Mouse (Mus musculus): ENCODE data around the gene Cel. TPM values are rescaled to one million over a fixed set of nuclear protein-coding genes. Genes with fewer than 3 reads are reported as not detected.

Cel gene
- 0.05 and 0.34 TPM in 2 replicates for polyA plus RNA-seq (2015; fragmentation: Nextera tagmentation; extraction: Ambion mirVana)

- DNase-seq: no peak
- Histone ChIP-seq H3K27me3 (no peaks in the 10 kb centered on the region), H3K9ac (no peak within 1 kb of the TSS), H3K4me2 (no peak within 1 kb of the TSS), H3K27ac (no peak within 1 kb of the TSS), H3K4me1 (replicated peaks) (no peaks in the 10 kb centered on the region), H3K4me3 (replicated peaks) (no peak within 1 kb of the TSS), H3K9me3 (replicated peaks) (no peaks in the 10 kb centered on the region), H3K36me3 (peaks cover 28% of the 10 kb centered on the region)
- WGBS (ENCODE audit: insufficient replicate concordance): 60% methylated on average over 6 of the region's 6 CpGs
- ATAC-seq (ENCODE audit: low read depth): no peak
Observed at GRCm38 (mm10) chr2:28563303-28563702, at the start of gene Cel. Cel (minus strand) TSS chr2:28563403.

- peaks cover 99% of the 10 kb centered on the region for H3K4me1 ChIP-seq (replicated peaks)
Observed at GRCm38 (mm10) chr2:28612436-28613063, 49.3 kb upstream of the Cel start.

GRCm38 (mm10) chr2:28611407-28611787, 48.2 kb upstream of the Cel start:
- DNase-seq: no peak
- Histone ChIP-seq H3K36me3 (peaks cover 88% of the 10 kb centered on the region), H3K9ac (peak overlapping the region; percentile 26; the same call in 1 of the 2 replicates), H3K9me3 (replicated peaks) (no peaks in the 10 kb centered on the region), H3K27ac (peak overlapping the region; percentile 89), H3K4me2 (no peak overlapping the region), H3K4me3 (replicated peaks) (no peak overlapping the region), H3K27me3 (no peaks in the 10 kb centered on the region), H3K4me1 (replicated peaks) (peaks cover 99% of the 10 kb centered on the region)
- WGBS (ENCODE audit: insufficient replicate concordance): 86% methylated on average over 17 of the region's 17 CpGs
- ATAC-seq (ENCODE audit: low read depth): no peak

More at GRCm38 (mm10) chr2:28612436-28613063, 49.3 kb upstream of the Cel start:
- 88% methylated on average over 10 of the region's 10 CpGs for WGBS (ENCODE audit: insufficient replicate concordance)
- no peaks in the 10 kb centered on the region for H3K9me3 ChIP-seq (replicated peaks)
- peak overlapping the region; percentile 99 for H3K27ac ChIP-seq
- no peak overlapping the region for H3K4me2 ChIP-seq
- no peak for ATAC-seq (ENCODE audit: low read depth)
- H3K27me3 ChIP-seq: no peaks in the 10 kb centered on the region
- no peak for DNase-seq
- H3K4me3 ChIP-seq (replicated peaks): no peak overlapping the region
- H3K9ac ChIP-seq: no peak overlapping the region
- H3K36me3 ChIP-seq: peaks cover 91% of the 10 kb centered on the region

GRCm38 (mm10) chr2:28610716-28611406, 47.7 kb upstream of the Cel start:
- Histone ChIP-seq H3K36me3 (peaks cover 83% of the 10 kb centered on the region), H3K27ac (peak overlapping the region; percentile 89), H3K9me3 (replicated peaks) (no peaks in the 10 kb centered on the region), H3K4me3 (replicated peaks) (no peak overlapping the region), H3K4me1 (replicated peaks) (peaks cover 99% of the 10 kb centered on the region), H3K9ac (0 out of 2 replicates have a peak overlapping the region, but pooled peaks have one; percentile 18), H3K4me2 (no peak overlapping the region), H3K27me3 (no peaks in the 10 kb centered on the region)
- ATAC-seq (ENCODE audit: low read depth): no peak
- DNase-seq: no peak
- WGBS (ENCODE audit: insufficient replicate concordance): 89% methylated on average over 12 of the region's 12 CpGs

GRCm38 (mm10) chr2:28609851-28610250, 46.6 kb upstream of the Cel start:
- DNase-seq (no peak), ATAC-seq (ENCODE audit: low read depth) (no peak)
- Histone ChIP-seq H3K4me3 (replicated peaks) (no peak overlapping the region), H3K27ac (peak overlapping the region; percentile 89), H3K9ac (peak overlapping the region; percentile 31), H3K27me3 (no peaks in the 10 kb centered on the region), H3K36me3 (peaks cover 73% of the 10 kb centered on the region), H3K4me2 (no peak overlapping the region), H3K4me1 (replicated peaks) (peaks cover 93% of the 10 kb centered on the region), H3K9me3 (replicated peaks) (no peaks in the 10 kb centered on the region)
- WGBS (ENCODE audit: insufficient replicate concordance): 85% methylated on average over 10 of the region's 10 CpGs

GRCm38 (mm10) chr2:28607341-28608165, 44.4 kb upstream of the Cel start:
- H3K27me3 ChIP-seq: no peaks in the 10 kb centered on the region
- ATAC-seq (ENCODE audit: low read depth): peak; percentile 63
- 31% methylated on average over 10 of the region's 10 CpGs for WGBS (ENCODE audit: insufficient replicate concordance)
- peaks cover 93% of the 10 kb centered on the region for H3K4me1 ChIP-seq (replicated peaks)
- H3K4me2 ChIP-seq: peak overlapping the region; percentile 41
- no peaks in the 10 kb centered on the region for H3K9me3 ChIP-seq (replicated peaks)
- H3K4me3 ChIP-seq (replicated peaks): no peak overlapping the region; the same call in 1 of the 2 replicates
- peaks cover 53% of the 10 kb centered on the region for H3K36me3 ChIP-seq
- peak overlapping the region; percentile 89 for H3K27ac ChIP-seq
- H3K9ac ChIP-seq: peak overlapping the region; percentile 64
- DNase-seq: peak; percentile 46

GRCm38 (mm10) chr2:28606601-28607340, 43.6 kb upstream of the Cel start:
- H3K9ac ChIP-seq: peak overlapping the region; percentile 64; the same call in 1 of the 2 replicates
- WGBS (ENCODE audit: insufficient replicate concordance): 53% methylated on average over 8 of the region's 8 CpGs
- no peaks in the 10 kb centered on the region for H3K27me3 ChIP-seq
- H3K4me3 ChIP-seq (replicated peaks): no peak overlapping the region
- ATAC-seq (ENCODE audit: low read depth): no peak
- H3K9me3 ChIP-seq (replicated peaks): no peaks in the 10 kb centered on the region
- peak overlapping the region; percentile 89 for H3K27ac ChIP-seq
- DNase-seq: no peak
- H3K4me1 ChIP-seq (replicated peaks): peaks cover 93% of the 10 kb centered on the region
- H3K36me3 ChIP-seq: peaks cover 45% of the 10 kb centered on the region
- H3K4me2 ChIP-seq: no peak overlapping the region

- WGBS (ENCODE audit: insufficient replicate concordance): 49% methylated on average over 14 of the region's 14 CpGs
Observed at GRCm38 (mm10) chr2:28605789-28606541, 42.8 kb upstream of the Cel start.

GRCm38 (mm10) chr2:28603542-28603941, 40.3 kb upstream of the Cel start:
- no peaks in the 10 kb centered on the region for H3K9me3 ChIP-seq (replicated peaks)
- peak overlapping the region; percentile 76 for H3K9ac ChIP-seq
- WGBS (ENCODE audit: insufficient replicate concordance): 45% methylated on average over 5 of the region's 5 CpGs
- peaks cover 13% of the 10 kb centered on the region for H3K36me3 ChIP-seq
- peak overlapping the region; percentile 97 for H3K27ac ChIP-seq
- H3K4me2 ChIP-seq: no peak overlapping the region
- peaks cover 93% of the 10 kb centered on the region for H3K4me1 ChIP-seq (replicated peaks)
- H3K4me3 ChIP-seq (replicated peaks): no peak overlapping the region
- DNase-seq: no peak
- no peaks in the 10 kb centered on the region for H3K27me3 ChIP-seq
- no peak for ATAC-seq (ENCODE audit: low read depth)

More at GRCm38 (mm10) chr2:28605789-28606541, 42.8 kb upstream of the Cel start:
- H3K27ac ChIP-seq: peak overlapping the region; percentile 89
- no peak overlapping the region for H3K4me3 ChIP-seq (replicated peaks)
- peaks cover 93% of the 10 kb centered on the region for H3K4me1 ChIP-seq (replicated peaks)
- ATAC-seq (ENCODE audit: low read depth) (no peak), DNase-seq (no peak)
- H3K27me3 ChIP-seq: no peaks in the 10 kb centered on the region
- peaks cover 37% of the 10 kb centered on the region for H3K36me3 ChIP-seq
- no peaks in the 10 kb centered on the region for H3K9me3 ChIP-seq (replicated peaks)
- no peak overlapping the region for H3K4me2 ChIP-seq
- peak overlapping the region; percentile 40; the same call in 1 of the 2 replicates for H3K9ac ChIP-seq
